Mouse (Mus musculus): ENCODE results near the gene Golm1.

DNA sequence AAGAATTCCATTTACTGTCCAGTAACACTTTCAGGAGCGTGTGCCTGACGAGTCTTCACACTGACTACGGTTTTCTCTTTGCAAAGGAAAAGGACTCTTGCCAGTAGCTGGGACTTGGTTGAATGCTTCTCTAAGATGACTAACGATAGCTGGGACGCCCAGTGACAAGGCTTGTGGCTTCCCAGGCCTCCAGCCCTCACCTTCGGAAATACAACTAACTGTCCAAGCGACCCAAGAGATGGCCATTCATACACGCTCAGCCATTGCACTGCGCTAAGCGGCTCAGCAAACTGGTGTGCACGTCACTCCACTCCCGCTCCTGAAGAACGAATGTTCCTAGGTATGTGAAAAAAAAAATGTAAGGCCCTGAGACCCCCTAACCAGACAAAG is 855 bp downstream of the Golm1 start:
- no peak for TF ChIP-seq CTCF (IDR thresholded peaks at IDR 0.05; ENCODE audit: low read depth)
- no peak for TF ChIP-seq EP300 (optimal IDR thresholded peaks at IDR 0.05)
